Mouse (Mus musculus): ENCODE results near the gene Olfr474.

DNA sequence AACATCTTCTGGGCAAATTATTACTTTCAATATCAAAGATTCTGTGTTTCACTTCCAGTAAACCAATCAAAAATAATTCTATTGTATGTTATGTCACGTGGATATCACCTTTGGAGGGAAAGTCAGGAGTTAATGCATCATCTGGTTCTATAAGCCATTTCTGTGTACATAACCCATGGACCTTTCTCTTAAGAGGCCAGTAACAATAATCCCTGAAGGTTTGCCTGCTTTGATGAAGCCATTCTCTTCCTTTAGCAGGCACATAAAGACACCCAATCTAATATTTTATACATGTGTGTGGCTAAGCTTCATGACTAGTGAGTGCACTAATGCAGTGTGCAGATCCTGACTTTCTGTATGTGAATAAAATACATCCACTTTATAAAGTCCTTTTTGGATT is 10.1 kb downstream of the Olfr474 start, which contains the start of gene Olfr476:
- no peak for TF ChIP-seq CTCF (IDR thresholded peaks at IDR 0.05; ENCODE audit: extremely low read depth, insufficient read length, insufficient replicate concordance, low read depth, low read length)
- TF ChIP-seq POLR2A (IDR thresholded peaks at IDR 0.05; ENCODE audit: low read depth, low read length): no peak

Measured in small intestine, adult 2 months (tissue).